Mouse (Mus musculus) liver, embryonic 12.5 days (tissue): ENCODE results near the gene Enoph1. TPM values are rescaled to one million over a fixed set of nuclear protein-coding genes. Genes with fewer than 3 reads are reported as not detected.
A peak's percentile ranks its signal among the peaks of the same experiment; 100 is the strongest.

Source experiments
- ATAC-seq: fragments of 200-750 bp; cut with Nextera tagmentation; 2 replicates; pipeline ENCODE4 v1.8.0; 2017; ENCODE audit warnings: moderate number of reproducible peaks, mild to moderate bottlenecking, moderate library complexity
- H3K27ac ChIP-seq: fragments of 300-500 bp; sonication (generic); 2 replicates; pipeline ENCODE4 v1.5.1; 2016; ENCODE audit warnings: mild to moderate bottlenecking
- H3K27me3 ChIP-seq: fragments of 300-500 bp; sonication (generic); replicated peaks from 2 replicates; pipeline ENCODE4 v1.6.1; 2016; ENCODE audit warnings: mild to moderate bottlenecking, moderate library complexity
- H3K36me3 ChIP-seq: fragments of 300-500 bp; sonication (generic); 2 replicates; pipeline ENCODE4 v1.6.1; 2016; ENCODE audit warnings: mild to moderate bottlenecking, moderate library complexity
- H3K4me1 ChIP-seq: fragments of 300-500 bp; sonication (generic); 2 replicates; pipeline ENCODE4 v1.6.1; 2016
- H3K4me2 ChIP-seq: fragments of 300-500 bp; sonication (generic); 2 replicates; pipeline ENCODE4 v1.6.1; 2016; ENCODE audit warnings: mild to moderate bottlenecking, moderate library complexity
- H3K4me3 ChIP-seq: fragments of 300-500 bp; sonication (generic); 2 replicates; pipeline ENCODE4 v1.5.1; 2016; ENCODE audit warnings: mild to moderate bottlenecking, moderate library complexity
- H3K9ac ChIP-seq: fragments of 300-500 bp; sonication (generic); 2 replicates; pipeline ENCODE4 v1.6.1; 2016; ENCODE audit warnings: mild to moderate bottlenecking, moderate library complexity
- H3K9me3 ChIP-seq: fragments of 300-500 bp; sonication (generic); replicated peaks from 2 replicates; pipeline ENCODE4 v1.6.1; 2016; ENCODE audit warnings: mild to moderate bottlenecking, moderate library complexity
- WGBS: fragments of 180-500 bp; shearing (Covaris S2); methylation state at CpG from one replicate; pipeline ENCODE4 v1.1.7; 2016; ENCODE audit not compliant: insufficient replicate concordance; 5-methylcytosine and 5-hydroxymethylcytosine counted together
- polyA plus RNA-seq: library from polyadenylated mRNA; unstranded; fragments of >200 nt; fragmentation: Nextera tagmentation; extraction: Ambion mirVana; gene quantifications from 2 replicates; pipeline ENCODE4 v1.2.1, GENCODE M21; 2016

Enoph1 gene
- 30.7 and 33.8 TPM in 2 replicates for polyA plus RNA-seq

DNA sequence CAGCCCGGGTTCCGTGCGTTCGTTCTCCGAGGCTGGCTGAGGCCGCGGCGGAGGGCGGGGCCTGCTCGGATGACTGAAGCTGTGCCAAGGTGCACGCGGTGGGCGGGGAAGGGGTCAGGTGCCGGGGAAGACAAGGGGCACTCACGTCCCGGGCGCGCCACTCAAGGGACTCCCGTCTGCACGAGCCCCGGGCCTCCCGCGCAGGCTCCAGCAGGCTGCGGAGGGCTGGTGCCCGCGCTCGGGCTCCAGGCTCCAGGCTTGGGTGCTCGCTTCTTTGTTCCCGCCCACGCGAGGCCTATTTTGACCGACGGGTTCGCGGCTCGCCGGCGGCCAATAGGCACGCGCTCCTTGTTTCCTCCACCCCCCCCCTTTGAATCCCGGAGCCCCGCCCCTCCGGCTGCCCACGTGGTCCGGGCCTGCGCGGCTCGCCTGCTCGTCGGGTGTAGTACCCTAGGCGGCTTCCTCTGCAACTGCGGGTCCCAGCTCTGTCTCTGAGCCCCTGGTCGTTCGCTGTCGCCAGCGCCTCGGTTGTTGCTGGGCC lies at the start of gene Enoph1, which contains the start of gene Hnrnpdl:
TSS of gene Enoph1 (plus strand) at position 384 of the 541 bp plus-strand sequence.
TSS of gene Hnrnpdl (minus strand) at position 63 of the 541 bp plus-strand sequence.
- ATAC-seq: peak; percentile 81
- peak within 1 kb of the TSS; percentile 99 for H3K4me2 ChIP-seq
- peak within 1 kb of the TSS; percentile 93 for H3K4me3 ChIP-seq
- under 1% methylated on average over 57 of the region's 57 CpGs for WGBS
- no peaks in the 10 kb centered on the region for H3K9me3 ChIP-seq
- H3K9ac ChIP-seq: peak within 1 kb of the TSS; percentile 97
- H3K27ac ChIP-seq: peak within 1 kb of the TSS; percentile 96
- H3K36me3 ChIP-seq: peaks cover 43% of the 10 kb centered on the region
- peaks cover 66% of the 10 kb centered on the region for H3K4me1 ChIP-seq
- no peaks in the 10 kb centered on the region for H3K27me3 ChIP-seq

DNA sequence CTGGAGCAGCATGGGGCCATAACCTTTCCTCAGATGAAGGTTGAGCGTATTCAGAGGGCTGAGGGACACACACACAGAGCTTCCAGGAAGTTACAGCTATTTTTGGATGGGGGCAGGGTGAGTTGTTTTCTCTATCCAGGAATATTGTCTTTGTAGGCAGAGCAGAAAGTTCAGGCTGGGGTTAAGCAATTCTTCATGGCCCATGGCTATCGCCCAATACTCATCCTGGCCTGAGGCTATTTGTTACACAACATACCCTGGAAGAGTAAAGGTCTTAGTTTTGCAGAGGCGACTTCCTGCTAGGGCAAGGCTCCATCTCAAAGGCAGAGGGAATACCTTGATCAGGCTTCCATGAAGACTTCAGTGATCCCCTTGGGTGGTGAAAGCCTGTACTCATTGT lies 45.6 kb upstream of the Enoph1 start:
- Histone ChIP-seq H3K9me3 (no peaks in the 10 kb centered on the region), H3K27ac (no peak overlapping the region), H3K27me3 (no peaks in the 10 kb centered on the region; the same call in 1 of the 2 replicates), H3K4me1 (no peaks in the 10 kb centered on the region), H3K4me3 (no peak overlapping the region), H3K36me3 (no peaks in the 10 kb centered on the region), H3K9ac (no peak overlapping the region), H3K4me2 (no peak overlapping the region)
- peak; percentile 47; the same call in 1 of the 2 replicates for ATAC-seq
- WGBS: 65% methylated on average over 3 of the region's 3 CpGs

GRCm38 (mm10) chr5:99994680-99995079 lies 45.1 kb upstream of the Enoph1 start:
- Histone ChIP-seq H3K36me3 (no peaks in the 10 kb centered on the region), H3K4me2 (no peak overlapping the region), H3K4me3 (no peak overlapping the region), H3K9me3 (no peaks in the 10 kb centered on the region), H3K4me1 (no peaks in the 10 kb centered on the region), H3K27ac (no peak overlapping the region), H3K27me3 (no peaks in the 10 kb centered on the region; the same call in 1 of the 2 replicates), H3K9ac (no peak overlapping the region)
- 87% methylated on average over 3 of the region's 3 CpGs for WGBS
- ATAC-seq: no peak

- Histone ChIP-seq H3K4me1 (peaks cover 24% of the 10 kb centered on the region), H3K36me3 (no peaks in the 10 kb centered on the region), H3K4me2 (no peak overlapping the region), H3K4me3 (no peak overlapping the region), H3K27ac (no peak overlapping the region), H3K9ac (no peak overlapping the region), H3K27me3 (no peaks in the 10 kb centered on the region; the same call in 1 of the 2 replicates), H3K9me3 (no peaks in the 10 kb centered on the region)
- ATAC-seq: no peak; the same call in 1 of the 2 replicates
- WGBS: 66% methylated on average over 7 of the region's 7 CpGs
Measured at GRCm38 (mm10) chr5:100000048-100000447, 39.7 kb upstream of the Enoph1 start.

DNA sequence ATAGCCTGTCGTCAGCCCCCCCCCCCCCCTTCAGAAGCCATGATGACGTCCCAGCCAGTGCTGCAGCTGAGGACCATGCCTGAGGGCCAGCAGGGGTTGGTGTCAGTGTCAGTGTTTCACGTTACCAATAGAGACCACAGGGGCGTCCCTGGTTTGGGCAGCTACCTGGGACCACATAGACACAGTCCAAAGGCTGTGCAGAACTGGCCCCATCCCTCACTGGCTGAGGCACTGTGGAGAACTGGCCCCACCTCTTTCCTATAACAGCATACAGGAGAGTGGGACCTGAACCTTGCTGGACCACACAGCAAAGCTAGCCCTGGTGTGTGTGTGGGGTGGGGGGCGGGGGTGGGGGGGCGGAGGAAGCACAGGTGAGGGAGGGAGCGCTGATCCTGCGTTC lies 39.3 kb upstream of the Enoph1 start:
- no peaks in the 10 kb centered on the region for H3K36me3 ChIP-seq
- no peak overlapping the region for H3K27ac ChIP-seq
- H3K4me3 ChIP-seq: no peak overlapping the region
- H3K27me3 ChIP-seq: no peaks in the 10 kb centered on the region; the same call in 1 of the 2 replicates
- H3K4me1 ChIP-seq: peaks cover 29% of the 10 kb centered on the region
- no peak overlapping the region for H3K4me2 ChIP-seq
- 58% methylated on average over 8 of the region's 8 CpGs for WGBS
- H3K9me3 ChIP-seq: no peaks in the 10 kb centered on the region
- no peak overlapping the region for H3K9ac ChIP-seq
- peak; percentile 7; the same call in 1 of the 2 replicates for ATAC-seq

GRCm38 (mm10) chr5:100003895-100004294 lies 35.9 kb upstream of the Enoph1 start:
- no peak overlapping the region for H3K9ac ChIP-seq
- H3K4me3 ChIP-seq: no peak overlapping the region
- H3K36me3 ChIP-seq: no peaks in the 10 kb centered on the region
- no peak for ATAC-seq
- no peak overlapping the region for H3K27ac ChIP-seq
- H3K4me2 ChIP-seq: no peak overlapping the region
- WGBS: 62% methylated on average over 4 of the region's 4 CpGs
- no peaks in the 10 kb centered on the region for H3K9me3 ChIP-seq
- H3K27me3 ChIP-seq: no peaks in the 10 kb centered on the region
- H3K4me1 ChIP-seq: peaks cover 48% of the 10 kb centered on the region

DNA sequence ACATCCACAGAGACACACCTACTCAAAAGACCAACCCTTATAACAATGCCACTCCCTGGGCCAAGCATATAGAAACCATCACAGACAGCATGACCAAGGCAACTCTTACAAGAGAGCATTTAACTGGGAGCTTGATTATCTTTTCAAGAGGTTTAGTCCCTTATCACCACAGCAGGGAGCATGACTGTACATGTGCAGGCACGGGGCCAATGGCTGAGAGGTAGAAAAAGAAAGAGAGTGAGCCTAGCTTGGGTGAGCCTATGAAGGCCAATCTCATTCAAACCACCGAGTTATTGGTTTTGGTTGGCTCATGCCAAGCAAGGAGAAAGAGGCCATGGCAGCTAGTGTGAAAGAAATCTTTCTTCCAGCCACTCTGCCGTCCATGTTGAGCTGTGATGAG lies 34.4 kb upstream of the Enoph1 start:
- H3K36me3 ChIP-seq: no peaks in the 10 kb centered on the region
- no peak overlapping the region for H3K9ac ChIP-seq
- WGBS: 28% methylated on average over 3 of the region's 3 CpGs
- peak overlapping the region; percentile 31 for H3K4me2 ChIP-seq
- no peaks in the 10 kb centered on the region; the same call in 1 of the 2 replicates for H3K27me3 ChIP-seq
- H3K9me3 ChIP-seq: no peaks in the 10 kb centered on the region
- ATAC-seq: peak; percentile 80
- H3K4me3 ChIP-seq: no peak overlapping the region
- H3K27ac ChIP-seq: peak overlapping the region; percentile 58
- H3K4me1 ChIP-seq: peaks cover 42% of the 10 kb centered on the region

- Histone ChIP-seq H3K4me2 (peak overlapping the region; percentile 31), H3K36me3 (no peaks in the 10 kb centered on the region), H3K4me1 (peaks cover 37% of the 10 kb centered on the region), H3K27me3 (no peaks in the 10 kb centered on the region; the same call in 1 of the 2 replicates), H3K4me3 (no peak overlapping the region), H3K27ac (peak overlapping the region; percentile 58), H3K9ac (no peak overlapping the region), H3K9me3 (no peaks in the 10 kb centered on the region)
- 71% methylated on average over 6 of the region's 6 CpGs for WGBS
- ATAC-seq: no peak
Measured at GRCm38 (mm10) chr5:100005896-100006295, 33.9 kb upstream of the Enoph1 start.

DNA sequence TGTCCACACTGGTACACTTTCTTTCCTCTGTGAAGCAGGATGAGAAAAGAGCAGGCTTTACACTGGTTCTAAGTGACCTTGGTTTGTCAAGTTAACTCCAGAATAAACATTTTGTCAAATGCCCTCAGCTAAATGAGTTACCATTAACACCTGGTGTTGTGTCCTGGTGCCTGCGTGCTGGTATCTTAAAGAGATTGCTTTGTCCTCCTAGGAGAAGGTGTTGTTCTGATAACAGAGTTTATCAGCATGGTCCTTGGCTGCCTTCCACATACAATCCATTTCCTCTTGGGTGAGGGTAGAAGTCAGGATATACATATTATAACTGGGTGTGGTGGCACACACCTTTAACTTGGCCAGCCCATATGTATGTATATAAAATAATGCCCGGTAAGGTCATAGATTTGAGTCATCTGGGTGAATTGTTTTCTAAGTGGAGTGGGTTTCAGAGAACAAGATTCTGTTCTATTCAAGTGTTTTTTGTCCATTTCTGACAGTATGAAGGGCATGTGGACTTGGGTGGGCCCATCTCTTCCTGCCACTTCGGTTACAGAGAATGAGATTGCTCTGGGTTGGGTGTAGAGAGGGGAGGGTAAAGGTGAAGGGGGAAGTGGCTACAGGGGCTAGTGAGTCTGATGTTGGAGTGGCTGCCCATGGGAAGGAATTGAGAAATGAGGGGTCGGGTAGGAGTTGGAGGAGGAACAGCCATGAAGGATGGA lies 33.3 kb upstream of the Enoph1 start:
- 48% methylated on average over 4 of the region's 4 CpGs for WGBS

GRCm38 (mm10) chr5:100007040-100007375 lies 32.8 kb upstream of the Enoph1 start:
- no peaks in the 10 kb centered on the region for H3K9me3 ChIP-seq

More for the DNA sequence above, 33.3 kb upstream of the Enoph1 start:
- Histone ChIP-seq H3K4me2 (0 out of 2 replicates have a peak overlapping the region, but pooled peaks have one; percentile 8), H3K36me3 (no peaks in the 10 kb centered on the region), H3K27ac (no peak overlapping the region; the same call in 1 of the 2 replicates), H3K27me3 (no peaks in the 10 kb centered on the region; the same call in 1 of the 2 replicates), H3K9me3 (no peaks in the 10 kb centered on the region), H3K4me3 (no peak overlapping the region), H3K4me1 (peaks cover 34% of the 10 kb centered on the region), H3K9ac (no peak overlapping the region)
- peak; percentile 59 for ATAC-seq

DNA sequence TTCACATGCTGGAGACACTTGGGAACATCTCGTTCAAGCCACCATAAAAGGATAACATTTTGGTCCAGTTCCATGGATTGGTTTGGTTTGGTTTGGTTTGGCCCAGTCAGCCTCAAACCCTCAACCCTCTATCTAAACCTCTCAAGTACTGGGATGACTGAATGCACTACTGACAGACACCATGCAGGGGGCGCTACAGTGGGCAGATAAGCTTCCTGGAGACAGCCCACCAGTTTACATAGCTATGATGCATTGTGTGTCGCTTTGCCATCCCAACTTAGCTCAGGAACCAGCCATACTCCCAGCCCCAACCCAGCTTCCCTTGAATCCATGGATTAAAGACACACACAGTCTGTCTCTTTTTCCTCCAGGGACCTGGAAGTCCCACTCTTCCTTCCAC lies 31.3 kb upstream of the Enoph1 start:
- no peaks in the 10 kb centered on the region; the same call in 1 of the 2 replicates for H3K27me3 ChIP-seq
- peaks cover 32% of the 10 kb centered on the region for H3K4me1 ChIP-seq
- H3K4me2 ChIP-seq: no peak overlapping the region
- no peaks in the 10 kb centered on the region for H3K9me3 ChIP-seq
- H3K9ac ChIP-seq: no peak overlapping the region
- no peak overlapping the region for H3K27ac ChIP-seq
- no peak overlapping the region for H3K4me3 ChIP-seq
- no peak for ATAC-seq
- no peaks in the 10 kb centered on the region for H3K36me3 ChIP-seq
- 36% methylated on average over 3 of the region's 3 CpGs for whole genome bisulfite sequencing

More at GRCm38 (mm10) chr5:100007040-100007375, 32.8 kb upstream of the Enoph1 start:
- no peak overlapping the region for H3K9ac ChIP-seq
- no peak for ATAC-seq
- no peaks in the 10 kb centered on the region for H3K36me3 ChIP-seq
- no peaks in the 10 kb centered on the region; the same call in 1 of the 2 replicates for H3K27me3 ChIP-seq
- peaks cover 34% of the 10 kb centered on the region for H3K4me1 ChIP-seq
- H3K27ac ChIP-seq: no peak overlapping the region
- H3K4me3 ChIP-seq: no peak overlapping the region
- 80% methylated on average over 4 of the region's 4 CpGs for WGBS
- no peak overlapping the region for H3K4me2 ChIP-seq

GRCm38 (mm10) chr5:100012599-100012998 lies 27.2 kb upstream of the Enoph1 start:
- Histone ChIP-seq H3K4me2 (no peak overlapping the region), H3K4me3 (no peak overlapping the region), H3K9me3 (no peaks in the 10 kb centered on the region), H3K36me3 (no peaks in the 10 kb centered on the region), H3K27me3 (no peaks in the 10 kb centered on the region; the same call in 1 of the 2 replicates), H3K27ac (no peak overlapping the region), H3K4me1 (no peaks in the 10 kb centered on the region), H3K9ac (no peak overlapping the region)
- no peak for ATAC-seq
- WGBS: 77% methylated on average over 9 of the region's 9 CpGs
